Mouse (Mus musculus) liver, embryonic 14.5 days (tissue): ENCODE data around the gene Calr. TPM values are rescaled to one million over a fixed set of nuclear protein-coding genes. Genes with fewer than 3 reads are reported as not detected.

Experiments
- ATAC-seq: fragments of 200-750 bp; cut with Nextera tagmentation; 2 replicates; pipeline ENCODE4 v1.8.0; 2017; ENCODE audit warnings: moderate number of reproducible peaks, mild to moderate bottlenecking, moderate library complexity; ENCODE audit not compliant: insufficient read depth
- DNase-seq, 3 experiments: peaks; one replicate each; pipeline ENCODE4 v3.0.0-alpha.2; 2012 to 2013; ENCODE audit warnings: low read depth in 3 of 3, low spot score in 3 of 3
- H3K27ac ChIP-seq: fragments of 300-500 bp; sonication (generic); 2 replicates; pipeline ENCODE4 v1.5.1; 2014; ENCODE audit warnings: moderate library complexity, mild to moderate bottlenecking, control low read depth, inconsistent platforms
- H3K27me3 ChIP-seq: fragments of 300-500 bp; sonication (generic); 2 replicates; pipeline ENCODE4 v1.6.1; 2014; ENCODE audit warnings: mild to moderate bottlenecking, low read length, moderate library complexity; ENCODE audit not compliant: control insufficient read depth, insufficient read depth
- H3K36me3 ChIP-seq: fragments of 300-500 bp; sonication (generic); replicated peaks from 2 replicates; pipeline ENCODE4 v1.6.1; 2014; ENCODE audit warnings: low read depth; ENCODE audit not compliant: control insufficient read depth, insufficient read depth
- H3K4me1 ChIP-seq, 2 experiments: fragments of 200-500 bp in 1 of 2; fragments of 300-500 bp in 1 of 2; sonication (generic) in 1 of 2; replicated peaks; 2 replicates each; pipeline ENCODE4 v1.6.1; 2012 to 2014; ENCODE audit warnings: antibody characterized with exemption in 1 of 2, inconsistent platforms in 1 of 2, low read length in 1 of 2; ENCODE audit not compliant: control insufficient read depth in 2 of 2, insufficient read depth in 2 of 2
- H3K4me2 ChIP-seq: fragments of 300-500 bp; sonication (generic); 2 replicates; pipeline ENCODE4 v1.6.1; 2014; ENCODE audit warnings: low read depth, mild to moderate bottlenecking, control low read depth, moderate library complexity
- H3K4me3 ChIP-seq, 2 experiments: fragments of 200-500 bp in 1 of 2; fragments of 300-500 bp in 1 of 2; sonication (generic) in 1 of 2; 2 replicates each; pipeline ENCODE4 v1.5.1; 2012 to 2014; ENCODE audit warnings: low read depth in 2 of 2, low read length in 2 of 2, mild to moderate bottlenecking in 2 of 2, control low read depth in 1 of 2, inconsistent platforms in 1 of 2, moderate library complexity in 1 of 2; ENCODE audit not compliant: insufficient read depth in 1 of 2
- H3K9ac ChIP-seq: fragments of 300-500 bp; sonication (generic); replicated peaks from 2 replicates; pipeline ENCODE4 v1.6.1; 2014; ENCODE audit warnings: mild to moderate bottlenecking, control low read depth, moderate library complexity
- H3K9me3 ChIP-seq: fragments of 300-500 bp; sonication (generic); 2 replicates; pipeline ENCODE4 v1.6.1; 2016; ENCODE audit warnings: low read length, mixed read lengths; ENCODE audit not compliant: control insufficient read depth
- CTCF ChIP-seq: IDR thresholded peaks from 2 replicates; pipeline ENCODE4 v1.5.1; 2016; ENCODE audit warnings: antibody characterized with exemption, low read depth, control low read depth
- EP300 ChIP-seq: IDR thresholded peaks from 2 replicates; pipeline ENCODE4 v1.6.1; 2016; ENCODE audit warnings: antibody characterized with exemption, low read depth
- WGBS: fragments of 180-500 bp; shearing (Covaris S2); extraction: QIAGEN DNeasy Blood & Tissue Kit; methylation state at CpG from one replicate; pipeline ENCODE4 v1.1.7; 2014; ENCODE audit not compliant: insufficient replicate concordance; 5-methylcytosine and 5-hydroxymethylcytosine counted together
- microRNA-seq: library from miRNA; unstranded; fragments of <30 nt; microRNA quantifications from one replicate; pipeline ENCODE4, GENCODE M21; 2016
- polyA plus RNA-seq, 2 experiments: library from polyadenylated mRNA; depleted of rRNA in 1 of 2; stranded (reverse) in 1 of 2; unstranded in 1 of 2; fragments of >200 nt; fragmentation: Nextera tagmentation in 1 of 2; extraction: Ambion mirVana in 1 of 2; gene quantifications; 2 replicates each; pipeline versions ENCODE4 v1.2.1 to v1.2.3; 2012 to 2014

Calr gene
- polyA plus RNA-seq, 2 experiments: 262 to 348 TPM

DNA sequence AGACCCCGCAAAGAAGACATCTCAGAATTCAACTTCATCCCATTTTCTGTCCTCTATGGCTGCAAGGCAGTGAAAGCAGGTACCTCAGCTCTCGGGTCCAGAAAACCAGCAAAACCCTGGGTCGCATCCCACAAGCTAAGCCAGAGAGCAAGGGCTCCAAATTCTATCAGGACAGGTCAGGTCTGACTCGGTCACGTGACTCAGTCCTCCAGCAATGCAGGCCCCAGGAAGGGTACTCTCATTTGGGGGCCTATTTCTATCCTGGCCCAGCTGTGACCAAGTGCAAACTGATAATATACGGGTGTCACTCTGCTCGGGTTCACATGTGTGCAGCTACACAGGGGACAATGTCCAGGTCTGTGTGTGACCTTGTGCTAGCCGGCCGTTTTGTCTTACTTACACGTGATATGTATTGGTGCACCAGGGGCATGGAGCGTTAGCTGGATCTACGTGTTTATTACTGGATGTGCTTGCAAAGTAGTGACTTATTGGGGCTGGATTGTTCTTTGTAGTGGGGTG, 54.2 kb downstream of the Calr start:
- Histone ChIP-seq H3K4me2 (no peak overlapping the region), H3K36me3 (no peaks in the 10 kb centered on the region), H3K27me3 (peaks cover 32% of the 10 kb centered on the region), H3K9me3 (no peaks in the 10 kb centered on the region), H3K27ac (no peak overlapping the region), H3K4me3 (no peak overlapping the region), H3K9ac (no peak overlapping the region), H3K4me1 (no peaks in the 10 kb centered on the region)
- ATAC-seq: no peak
- TF ChIP-seq CTCF (no peak), EP300 (no peak)
- WGBS: 66% methylated on average over 12 of the region's 12 CpGs
- DNase-seq: no peak

Small RNAs within 50 kb of the gene (microRNA-seq; reads per million reads assigned to microRNA genes)
- 4.2 reads per million, percentile 3 among the genes with 10 or more reads in this experiment for gene Mir7069

Other genes starting within 250 kb of the Calr start
Only the 30 nearest of the 31 such genes appear.
- 6.2 and 8.4 TPM in 2 replicates for gene Ier2, start 184.1 kb downstream of the Calr start, polyA plus RNA-seq (2012; rRNA removed)
- gene Ier2, start 184.1 kb downstream of the Calr start, polyA plus RNA-seq (2014; fragmentation: Nextera tagmentation; extraction: Ambion mirVana): 12.6 and 15.0 TPM in 2 replicates
- 37.5 and 37.6 TPM in 2 replicates for gene Trmt1, start 160.6 kb downstream of the Calr start, polyA plus RNA-seq (2012; rRNA removed)
- 27.4 and 34.1 TPM in 2 replicates for gene Trmt1, start 160.6 kb downstream of the Calr start, polyA plus RNA-seq (2014; fragmentation: Nextera tagmentation; extraction: Ambion mirVana)
- gene Nacc1, start 159.1 kb downstream of the Calr start, polyA plus RNA-seq (2012; rRNA removed): 19.0 and 21.2 TPM in 2 replicates
- gene Nacc1, start 159.1 kb downstream of the Calr start, polyA plus RNA-seq (2014; fragmentation: Nextera tagmentation; extraction: Ambion mirVana): 6.3 and 7.6 TPM in 2 replicates
- 45.4 and 46.2 TPM in 2 replicates for gene Lyl1, start 145.5 kb downstream of the Calr start, polyA plus RNA-seq (2012; rRNA removed)
- gene Lyl1, start 145.5 kb downstream of the Calr start, polyA plus RNA-seq (2014; fragmentation: Nextera tagmentation; extraction: Ambion mirVana): 55.6 and 57.7 TPM in 2 replicates
- 10.9 and 11.9 TPM in 2 replicates for gene G430095P16Rik, start 123.9 kb downstream of the Calr start, polyA plus RNA-seq (2012; rRNA removed)
- 8.3 and 10.3 TPM in 2 replicates for gene G430095P16Rik, start 123.9 kb downstream of the Calr start, polyA plus RNA-seq (2014; fragmentation: Nextera tagmentation; extraction: Ambion mirVana)
- gene Nfix, start 46.6 kb downstream of the Calr start, polyA plus RNA-seq (2012; rRNA removed): 1.2 and 1.4 TPM in 2 replicates
- 2.5 and 3.1 TPM in 2 replicates for gene Nfix, start 46.6 kb downstream of the Calr start, polyA plus RNA-seq (2014; fragmentation: Nextera tagmentation; extraction: Ambion mirVana)
- gene Dand5, start 24.1 kb downstream of the Calr start, polyA plus RNA-seq (2012; rRNA removed): 1.9 TPM in 2 replicates
- 2.5 and 2.7 TPM in 2 replicates for gene Dand5, start 24.1 kb downstream of the Calr start, polyA plus RNA-seq (2014; fragmentation: Nextera tagmentation; extraction: Ambion mirVana)
- gene Gadd45gip1, start 15.4 kb downstream of the Calr start, polyA plus RNA-seq (2012; rRNA removed): 24.4 and 31.0 TPM in 2 replicates
- 50.2 and 55.7 TPM in 2 replicates for gene Gadd45gip1, start 15.4 kb downstream of the Calr start, polyA plus RNA-seq (2014; fragmentation: Nextera tagmentation; extraction: Ambion mirVana)
- gene Rad23a, start 6.3 kb downstream of the Calr start, polyA plus RNA-seq (2012; rRNA removed): 139 and 184 TPM in 2 replicates
- 258 and 279 TPM in 2 replicates for gene Rad23a, start 6.3 kb downstream of the Calr start, polyA plus RNA-seq (2014; fragmentation: Nextera tagmentation; extraction: Ambion mirVana)
- 53.5 and 54.8 TPM in 2 replicates for gene Farsa, start 10.1 kb upstream of the Calr start, polyA plus RNA-seq (2012; rRNA removed)
- gene Farsa, start 10.1 kb upstream of the Calr start, polyA plus RNA-seq (2014; fragmentation: Nextera tagmentation; extraction: Ambion mirVana): 45.8 and 48.7 TPM in 2 replicates
- 16.7 and 26.4 TPM in 2 replicates for gene Syce2, start 25.2 kb upstream of the Calr start, polyA plus RNA-seq (2012; rRNA removed)
- 78.2 and 80.2 TPM in 2 replicates for gene Syce2, start 25.2 kb upstream of the Calr start, polyA plus RNA-seq (2014; fragmentation: Nextera tagmentation; extraction: Ambion mirVana)
- 27.1 and 31.4 TPM in 2 replicates for gene Gcdh, start 47.0 kb upstream of the Calr start, polyA plus RNA-seq (2012; rRNA removed)
- 38.9 and 42.7 TPM in 2 replicates for gene Gcdh, start 47.0 kb upstream of the Calr start, polyA plus RNA-seq (2014; fragmentation: Nextera tagmentation; extraction: Ambion mirVana)
- gene Klf1, start 55.0 kb upstream of the Calr start, polyA plus RNA-seq (2012; rRNA removed): 209 and 251 TPM in 2 replicates
- gene Klf1, start 55.0 kb upstream of the Calr start, polyA plus RNA-seq (2014; fragmentation: Nextera tagmentation; extraction: Ambion mirVana): 522 and 566 TPM in 2 replicates
- gene Dnase2a, start 61.6 kb upstream of the Calr start, polyA plus RNA-seq (2012; rRNA removed): 9.6 and 11.0 TPM in 2 replicates
- gene Dnase2a, start 61.6 kb upstream of the Calr start, polyA plus RNA-seq (2014; fragmentation: Nextera tagmentation; extraction: Ambion mirVana): 8.4 and 8.5 TPM in 2 replicates
- 0.06 and 0.21 TPM in 2 replicates for gene Mast1, start 90.4 kb upstream of the Calr start, polyA plus RNA-seq (2012; rRNA removed)
- gene Mast1, start 90.4 kb upstream of the Calr start, polyA plus RNA-seq (2014; fragmentation: Nextera tagmentation; extraction: Ambion mirVana): 0.08 and 0.14 TPM in 2 replicates
- 0.03 TPM in 1 of 2 replicates, not detected in the other for gene Rtbdn, start 100.1 kb upstream of the Calr start, polyA plus RNA-seq (2012; rRNA removed)
- not detected in 2 replicates for gene Rtbdn, start 100.1 kb upstream of the Calr start, polyA plus RNA-seq (2014; fragmentation: Nextera tagmentation; extraction: Ambion mirVana)
- not detected in 2 replicates for gene Gm49661, start 122.5 kb upstream of the Calr start, polyA plus RNA-seq (2012; rRNA removed)
- gene Gm49661, start 122.5 kb upstream of the Calr start, polyA plus RNA-seq (2014; fragmentation: Nextera tagmentation; extraction: Ambion mirVana): not detected in 2 replicates
- 1,117 and 1,155 TPM in 2 replicates for gene Prdx2, start 122.7 kb upstream of the Calr start, polyA plus RNA-seq (2012; rRNA removed)
- 2,207 and 2,282 TPM in 2 replicates for gene Prdx2, start 122.7 kb upstream of the Calr start, polyA plus RNA-seq (2014; fragmentation: Nextera tagmentation; extraction: Ambion mirVana)
- 49.3 and 56.2 TPM in 2 replicates for gene Rnaseh2a, start 122.8 kb upstream of the Calr start, polyA plus RNA-seq (2012; rRNA removed)
- gene Rnaseh2a, start 122.8 kb upstream of the Calr start, polyA plus RNA-seq (2014; fragmentation: Nextera tagmentation; extraction: Ambion mirVana): 107 and 125 TPM in 2 replicates
- 8.3 and 10.5 TPM in 2 replicates for gene Junb, start 131.8 kb upstream of the Calr start, polyA plus RNA-seq (2012; rRNA removed)
- 10.5 and 11.2 TPM in 2 replicates for gene Junb, start 131.8 kb upstream of the Calr start, polyA plus RNA-seq (2014; fragmentation: Nextera tagmentation; extraction: Ambion mirVana)
- gene Hook2, start 143.7 kb upstream of the Calr start, polyA plus RNA-seq (2012; rRNA removed): 2.3 and 4.3 TPM in 2 replicates
- gene Hook2, start 143.7 kb upstream of the Calr start, polyA plus RNA-seq (2014; fragmentation: Nextera tagmentation; extraction: Ambion mirVana): 3.2 and 4.3 TPM in 2 replicates
- gene Best2, start 167.6 kb upstream of the Calr start, polyA plus RNA-seq (2012; rRNA removed): 0.02 TPM in 1 of 2 replicates, not detected in the other
- gene Best2, start 167.6 kb upstream of the Calr start, polyA plus RNA-seq (2014; fragmentation: Nextera tagmentation; extraction: Ambion mirVana): not detected in 2 replicates
- 83.4 and 85.3 TPM in 2 replicates for gene Asna1, start 178.3 kb upstream of the Calr start, polyA plus RNA-seq (2012; rRNA removed)
- gene Asna1, start 178.3 kb upstream of the Calr start, polyA plus RNA-seq (2014; fragmentation: Nextera tagmentation; extraction: Ambion mirVana): 56.9 and 58.8 TPM in 2 replicates
- 74.0 and 100 TPM in 2 replicates for gene Trir, start 179.9 kb upstream of the Calr start, polyA plus RNA-seq (2012; rRNA removed)
- 84.4 and 89.3 TPM in 2 replicates for gene Trir, start 179.9 kb upstream of the Calr start, polyA plus RNA-seq (2014; fragmentation: Nextera tagmentation; extraction: Ambion mirVana)
- 24.8 and 25.2 TPM in 2 replicates for gene Tnpo2, start 190.0 kb upstream of the Calr start, polyA plus RNA-seq (2012; rRNA removed)
- gene Tnpo2, start 190.0 kb upstream of the Calr start, polyA plus RNA-seq (2014; fragmentation: Nextera tagmentation; extraction: Ambion mirVana): 9.9 and 10.2 TPM in 2 replicates
- 8.9 and 13.5 TPM in 2 replicates for gene Fbxw9, start 213.1 kb upstream of the Calr start, polyA plus RNA-seq (2012; rRNA removed)
- 5.7 and 6.0 TPM in 2 replicates for gene Fbxw9, start 213.1 kb upstream of the Calr start, polyA plus RNA-seq (2014; fragmentation: Nextera tagmentation; extraction: Ambion mirVana)
- 0.29 TPM in 1 of 2 replicates, not detected in the other for gene Gm5741, start 221.0 kb upstream of the Calr start, polyA plus RNA-seq (2012; rRNA removed)
- not detected in 2 replicates for gene Gm5741, start 221.0 kb upstream of the Calr start, polyA plus RNA-seq (2014; fragmentation: Nextera tagmentation; extraction: Ambion mirVana)
- 19.6 and 21.5 TPM in 2 replicates for gene Dhps, start 224.8 kb upstream of the Calr start, polyA plus RNA-seq (2012; rRNA removed)
- gene Dhps, start 224.8 kb upstream of the Calr start, polyA plus RNA-seq (2014; fragmentation: Nextera tagmentation; extraction: Ambion mirVana): 30.9 and 36.4 TPM in 2 replicates
- 40.6 and 51.8 TPM in 2 replicates for gene Wdr83os, start 233.8 kb upstream of the Calr start, polyA plus RNA-seq (2012; rRNA removed)
- gene Wdr83os, start 233.8 kb upstream of the Calr start, polyA plus RNA-seq (2014; fragmentation: Nextera tagmentation; extraction: Ambion mirVana): 61.8 and 71.5 TPM in 2 replicates
- 21.2 and 26.0 TPM in 2 replicates for gene Wdr83, start 234.4 kb upstream of the Calr start, polyA plus RNA-seq (2012; rRNA removed)
- gene Wdr83, start 234.4 kb upstream of the Calr start, polyA plus RNA-seq (2014; fragmentation: Nextera tagmentation; extraction: Ambion mirVana): 20.1 and 24.4 TPM in 2 replicates